Mouse (Mus musculus) cortical plate, adult 2 months (tissue): Measurements from ENCODE around the gene Smad9. TPM values are rescaled to one million over a fixed set of nuclear protein-coding genes. Genes with fewer than 3 reads are reported as not detected.

ENCODE experiments used
- H3K27ac ChIP-seq: fragments of 200-500 bp; 2 replicates; pipeline ENCODE4 v1.5.1; 2012; ENCODE audit warnings: low read length, control low read depth, inconsistent platforms; ENCODE audit not compliant: insufficient read depth
- H3K4me1 ChIP-seq: fragments of 200-500 bp; 2 replicates; pipeline ENCODE4 v1.6.1; 2011; ENCODE audit warnings: low read length; ENCODE audit not compliant: control insufficient read depth, insufficient read depth
- H3K4me3 ChIP-seq: fragments of 200-500 bp; 2 replicates; pipeline ENCODE4 v1.5.1; 2011; ENCODE audit warnings: mild to moderate bottlenecking, low read length, control low read depth; ENCODE audit not compliant: insufficient read depth
- CTCF ChIP-seq: fragments of 200-500 bp; IDR thresholded peaks from 2 replicates; pipeline ENCODE4 v1.5.1; 2011; ENCODE audit warnings: mild to moderate bottlenecking, control low read depth, low read length; ENCODE audit not compliant: insufficient read depth; ENCODE audit errors: extremely low read depth
- POLR2A ChIP-seq: fragments of 200-500 bp; IDR thresholded peaks from 2 replicates; pipeline ENCODE4 v1.6.1; 2011; ENCODE audit warnings: mild to moderate bottlenecking, low read length, control low read depth; ENCODE audit not compliant: insufficient read depth; ENCODE audit errors: extremely low read depth
- polyA plus RNA-seq: library from polyadenylated mRNA; depleted of rRNA; stranded (reverse); fragments of >200 nt; gene quantifications from 2 replicates; pipeline ENCODE4 v1.2.3, GENCODE M21; 2012; rRNA removed

Gene Smad9
- polyA plus RNA-seq, 1 experiment, result 5.3 TPM

GRCm38 (mm10) chr3:54832491-54832890 is 77.1 kb downstream of the Smad9 start:
- no peak overlapping the region for H3K4me3 ChIP-seq
- H3K4me1 ChIP-seq, result no peaks in the 10 kb centered on the region; the same call in 1 of the 2 replicates
- no peak overlapping the region for H3K27ac ChIP-seq
- TF ChIP-seq CTCF (no peak), POLR2A (no peak)

GRCm38 (mm10) chr3:54835421-54835820 is 80.0 kb downstream of the Smad9 start:
- Histone ChIP-seq H3K4me1 (no peaks in the 10 kb centered on the region; the same call in 1 of the 2 replicates), H3K27ac (no peak overlapping the region), H3K4me3 (no peak overlapping the region)
- TF ChIP-seq CTCF, result no peak
- no peak for TF ChIP-seq POLR2A

Other genes starting within 250 kb of the Smad9 start
- gene Supt20, start 62.8 kb upstream of the Smad9 start, polyA plus RNA-seq, result 45.0 and 50.3 TPM in 2 replicates
- gene Gm21958, start 41.2 kb upstream of the Smad9 start, polyA plus RNA-seq, result not detected in 2 replicates
- gene Exosc8, start 20.2 kb upstream of the Smad9 start, polyA plus RNA-seq, result 41.7 and 44.7 TPM in 2 replicates
- gene Alg5, start 20.0 kb upstream of the Smad9 start, polyA plus RNA-seq, result 23.2 and 24.6 TPM in 2 replicates
- gene Rfxap, start 52.2 kb downstream of the Smad9 start, polyA plus RNA-seq, result 48.3 and 51.2 TPM in 2 replicates
- gene Sertm1, start 160.3 kb downstream of the Smad9 start, polyA plus RNA-seq, result 13.9 and 16.8 TPM in 2 replicates